Mouse (Mus musculus): Measurements from ENCODE around the gene Als2cr12. TPM values are rescaled to one million over a fixed set of nuclear protein-coding genes. Genes with fewer than 3 reads are reported as not detected.

Gene Als2cr12
- polyA plus RNA-seq, 1 experiment from 2014 or later = not detected

DNA sequence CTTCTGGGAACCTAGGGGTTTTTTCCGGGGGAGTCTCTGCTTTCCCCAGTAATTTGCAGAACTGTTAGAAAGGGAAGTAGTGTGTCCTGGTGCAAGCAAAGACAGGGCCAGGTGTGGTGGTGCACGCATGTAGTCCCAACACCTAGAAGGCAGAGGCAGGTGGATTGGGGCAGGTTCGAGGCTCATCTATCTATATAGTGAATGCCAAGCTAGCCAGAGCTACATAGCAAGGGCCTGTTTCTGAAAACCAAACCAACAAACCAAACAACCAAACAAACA lies 32.7 kb upstream of the Als2cr12 start:
- peaks cover 6% of the 10 kb centered on the region; the same call in 1 of the 2 replicates for H3K36me3 ChIP-seq (replicated peaks; ENCODE audit: control insufficient read depth, insufficient read depth)
- no peak overlapping the region for H3K27ac ChIP-seq
- no peaks in the 10 kb centered on the region for H3K4me1 ChIP-seq (replicated peaks; ENCODE audit: control insufficient read depth, insufficient read depth, low read length)
- no peaks in the 10 kb centered on the region for H3K27me3 ChIP-seq (ENCODE audit: control insufficient read depth, insufficient read depth, low read length)
- H3K9ac ChIP-seq = no peak overlapping the region
- H3K9me3 ChIP-seq (ENCODE audit: control insufficient read depth, low read length) = no peaks in the 10 kb centered on the region
- DNase-seq (ENCODE audit: low spot score) = no peak
- ATAC-seq (ENCODE audit: low FRiP score) = no peak
- 96% methylated on average over 3 of the region's 3 CpGs for WGBS
- no peak overlapping the region for H3K4me2 ChIP-seq (replicated peaks)
- H3K4me3 ChIP-seq (replicated peaks; ENCODE audit: low read length) = no peak overlapping the region

DNA sequence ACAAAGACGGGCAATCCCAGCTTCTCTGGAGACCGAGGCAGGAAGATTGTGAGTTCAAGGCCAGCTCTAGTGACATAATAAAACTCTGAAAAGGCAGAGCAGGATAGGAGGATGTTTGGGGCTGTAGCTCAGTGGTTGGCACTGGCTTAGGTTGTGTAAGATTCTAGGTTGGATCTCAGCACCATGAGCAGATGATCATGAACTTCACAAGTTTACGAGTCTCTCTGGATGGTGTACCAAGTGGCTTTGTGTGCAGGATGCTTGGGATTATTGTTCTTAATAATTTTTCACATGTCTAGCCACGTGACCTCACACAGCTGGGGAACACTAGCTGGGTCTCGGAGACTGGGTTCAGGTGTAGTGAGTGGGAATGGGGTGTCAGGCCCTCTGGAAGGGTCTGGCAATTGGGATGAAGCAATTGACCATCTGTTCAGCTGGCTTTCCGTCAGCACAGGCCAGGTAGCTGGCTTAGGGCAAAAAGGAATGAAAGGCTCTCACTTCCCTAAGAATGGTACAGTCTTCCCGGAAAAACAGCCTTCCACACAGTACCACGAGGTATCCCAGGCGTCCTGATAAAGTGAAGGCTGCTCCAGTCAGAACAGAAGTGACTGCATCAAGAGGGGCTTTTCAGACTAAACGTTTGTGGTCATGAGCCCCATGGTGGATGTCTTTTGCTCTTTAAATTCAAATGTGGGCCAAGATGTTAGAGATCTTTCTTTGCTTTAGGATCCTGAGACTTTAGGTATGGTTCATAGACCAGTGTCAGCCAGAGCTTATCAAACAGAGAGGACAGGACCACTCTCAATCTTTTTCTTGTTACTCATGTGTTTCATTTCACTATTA lies 32.2 kb upstream of the Als2cr12 start:
- Histone ChIP-seq H3K27me3 (ENCODE audit: control insufficient read depth, insufficient read depth, low read length) (no peaks in the 10 kb centered on the region), H3K9me3 (ENCODE audit: control insufficient read depth, low read length) (no peaks in the 10 kb centered on the region), H3K4me2 (replicated peaks) (no peak overlapping the region), H3K4me3 (replicated peaks; ENCODE audit: low read length) (no peak overlapping the region), H3K27ac (no peak overlapping the region), H3K36me3 (replicated peaks; ENCODE audit: control insufficient read depth, insufficient read depth) (peaks cover 6% of the 10 kb centered on the region; the same call in 1 of the 2 replicates), H3K4me1 (replicated peaks; ENCODE audit: control insufficient read depth, insufficient read depth, low read length) (no peaks in the 10 kb centered on the region), H3K9ac (no peak overlapping the region)
- ATAC-seq (ENCODE audit: low FRiP score) (no peak), DNase-seq (ENCODE audit: low spot score) (no peak)
- WGBS = 91% methylated on average over 10 of the region's 10 CpGs

DNA sequence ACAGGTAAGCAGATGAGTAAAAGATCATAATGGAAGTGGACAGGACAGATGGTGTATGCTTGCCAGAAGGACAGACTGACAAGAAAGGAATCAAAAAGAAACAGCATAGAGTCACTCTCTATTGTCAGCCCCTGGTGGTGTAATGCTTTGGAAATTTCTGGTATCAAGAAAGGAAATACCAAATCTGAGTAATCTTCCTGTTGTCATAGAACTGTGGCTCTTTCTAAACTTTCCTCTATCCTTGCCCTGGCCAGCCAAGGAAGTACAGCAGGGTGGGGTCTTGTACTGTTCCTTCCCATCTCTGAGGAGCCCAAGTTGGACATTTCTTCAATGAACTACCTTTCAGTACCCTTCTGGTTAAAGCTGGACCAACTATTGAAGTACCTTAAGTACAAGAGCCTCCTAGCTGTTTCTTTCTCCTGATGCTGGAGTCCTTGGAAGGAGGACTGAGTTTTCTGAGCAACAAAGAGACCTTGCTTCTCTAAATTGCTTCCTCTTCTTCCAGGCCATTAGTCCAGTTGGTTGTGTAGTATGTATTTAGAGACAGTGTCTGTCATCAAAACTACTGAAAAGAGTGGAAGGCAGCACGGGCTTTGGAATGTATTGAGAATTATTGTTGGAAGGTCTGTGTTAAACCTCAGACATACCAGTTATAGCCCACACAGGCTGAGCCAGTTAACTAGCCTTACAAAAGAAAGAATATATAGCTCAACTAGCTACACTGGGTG lies 31.4 kb upstream of the Als2cr12 start:
- Histone ChIP-seq H3K27ac (no peak overlapping the region), H3K27me3 (ENCODE audit: control insufficient read depth, insufficient read depth, low read length) (no peaks in the 10 kb centered on the region), H3K4me1 (replicated peaks; ENCODE audit: control insufficient read depth, insufficient read depth, low read length) (no peaks in the 10 kb centered on the region), H3K9me3 (ENCODE audit: control insufficient read depth, low read length) (no peaks in the 10 kb centered on the region), H3K4me2 (replicated peaks) (no peak overlapping the region), H3K36me3 (replicated peaks; ENCODE audit: control insufficient read depth, insufficient read depth) (peaks cover 6% of the 10 kb centered on the region; the same call in 1 of the 2 replicates), H3K4me3 (replicated peaks; ENCODE audit: low read length) (no peak overlapping the region), H3K9ac (no peak overlapping the region)
- DNase-seq (ENCODE audit: low spot score) (no peak), ATAC-seq (ENCODE audit: low FRiP score) (no peak)
- 100% methylated on average over 1 of the region's 1 CpGs for WGBS

DNA sequence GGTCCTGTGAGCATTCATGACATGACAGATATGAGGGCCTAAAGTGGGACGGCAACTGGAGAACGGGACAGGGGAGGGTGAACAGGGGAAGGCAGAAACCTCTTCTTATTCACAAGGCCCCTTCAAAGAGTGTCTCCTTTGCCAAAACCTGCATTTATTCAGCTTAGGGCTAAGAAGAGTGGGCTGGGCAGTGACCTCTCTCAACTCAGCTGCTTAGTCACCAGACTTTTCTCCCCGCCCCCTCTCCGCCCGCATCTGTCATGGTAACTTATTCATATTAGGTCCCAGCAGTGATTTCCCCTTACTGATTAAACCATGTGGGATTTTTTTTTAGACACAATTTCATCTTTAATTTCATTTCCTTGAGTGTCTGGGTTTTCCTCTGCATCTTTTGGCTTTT lies 30.0 kb upstream of the Als2cr12 start:
- Histone ChIP-seq H3K4me2 (replicated peaks) (no peak overlapping the region), H3K9me3 (ENCODE audit: control insufficient read depth, low read length) (no peaks in the 10 kb centered on the region), H3K36me3 (replicated peaks; ENCODE audit: control insufficient read depth, insufficient read depth) (peaks cover 6% of the 10 kb centered on the region; the same call in 1 of the 2 replicates), H3K27me3 (ENCODE audit: control insufficient read depth, insufficient read depth, low read length) (no peaks in the 10 kb centered on the region), H3K9ac (no peak overlapping the region), H3K27ac (no peak overlapping the region), H3K4me3 (replicated peaks; ENCODE audit: low read length) (no peak overlapping the region), H3K4me1 (replicated peaks; ENCODE audit: control insufficient read depth, insufficient read depth, low read length) (no peaks in the 10 kb centered on the region)
- 81% methylated on average over 5 of the region's 5 CpGs for WGBS
- ATAC-seq (ENCODE audit: low FRiP score) = no peak
- DNase-seq (ENCODE audit: low spot score) = no peak

DNA sequence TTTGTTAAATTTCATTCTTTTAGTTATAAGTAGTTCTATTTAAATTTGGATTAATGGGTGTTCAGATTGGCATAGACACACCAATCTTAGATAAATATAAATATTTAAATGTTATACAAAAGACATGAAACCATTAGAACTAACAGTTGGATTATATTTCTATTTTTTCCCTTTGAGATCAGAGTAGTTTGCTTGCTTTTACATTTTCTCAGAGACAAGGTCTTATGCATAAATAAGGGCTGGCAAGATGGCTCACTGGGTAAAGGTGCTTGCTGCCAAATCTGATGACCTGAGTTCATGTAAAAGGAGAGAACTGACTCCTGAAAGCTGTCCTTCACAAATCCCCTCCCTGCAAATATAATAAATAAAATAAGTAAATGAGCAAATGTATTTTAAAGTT lies 29.3 kb upstream of the Als2cr12 start:
- Histone ChIP-seq H3K27me3 (ENCODE audit: control insufficient read depth, insufficient read depth, low read length) (no peaks in the 10 kb centered on the region), H3K27ac (no peak overlapping the region), H3K9me3 (ENCODE audit: control insufficient read depth, low read length) (no peaks in the 10 kb centered on the region), H3K9ac (no peak overlapping the region), H3K4me2 (replicated peaks) (no peak overlapping the region), H3K4me3 (replicated peaks; ENCODE audit: low read length) (no peak overlapping the region), H3K36me3 (replicated peaks; ENCODE audit: control insufficient read depth, insufficient read depth) (0 out of 2 replicates have a peak, but pooled peaks cover 6% of the 10 kb centered on the region), H3K4me1 (replicated peaks; ENCODE audit: control insufficient read depth, insufficient read depth, low read length) (no peaks in the 10 kb centered on the region)
- DNase-seq (ENCODE audit: low spot score) = no peak
- ATAC-seq (ENCODE audit: low FRiP score) = no peak

DNA sequence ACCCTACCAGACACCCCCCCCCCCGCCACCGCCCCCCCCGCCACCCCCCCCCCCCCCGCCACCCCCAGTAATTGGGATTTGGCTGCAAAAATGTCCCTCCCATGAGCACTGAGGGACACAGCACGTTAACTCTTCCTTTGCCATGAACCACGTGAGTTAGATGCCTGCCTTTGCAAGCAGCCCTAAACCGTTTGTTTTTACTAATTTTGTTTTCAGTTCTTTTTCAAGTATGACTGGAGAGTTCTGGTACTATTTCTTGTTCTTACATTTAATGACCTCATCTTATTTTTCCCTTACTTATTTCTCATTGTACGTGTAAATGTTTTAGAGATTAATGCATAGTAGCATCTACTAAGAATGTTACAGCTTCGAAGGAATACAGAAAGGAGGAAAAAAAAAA lies 28.7 kb upstream of the Als2cr12 start:
- Histone ChIP-seq H3K4me3 (replicated peaks; ENCODE audit: low read length) (no peak overlapping the region), H3K4me2 (replicated peaks) (no peak overlapping the region), H3K36me3 (replicated peaks; ENCODE audit: control insufficient read depth, insufficient read depth) (0 out of 2 replicates have a peak, but pooled peaks cover 6% of the 10 kb centered on the region), H3K9me3 (ENCODE audit: control insufficient read depth, low read length) (no peaks in the 10 kb centered on the region), H3K9ac (no peak overlapping the region), H3K27me3 (ENCODE audit: control insufficient read depth, insufficient read depth, low read length) (no peaks in the 10 kb centered on the region), H3K4me1 (replicated peaks; ENCODE audit: control insufficient read depth, insufficient read depth, low read length) (no peaks in the 10 kb centered on the region), H3K27ac (no peak overlapping the region)
- DNase-seq (ENCODE audit: low spot score) (no peak), ATAC-seq (ENCODE audit: low FRiP score) (no peak)
- 55% methylated on average over 9 of the region's 9 CpGs for WGBS

DNA sequence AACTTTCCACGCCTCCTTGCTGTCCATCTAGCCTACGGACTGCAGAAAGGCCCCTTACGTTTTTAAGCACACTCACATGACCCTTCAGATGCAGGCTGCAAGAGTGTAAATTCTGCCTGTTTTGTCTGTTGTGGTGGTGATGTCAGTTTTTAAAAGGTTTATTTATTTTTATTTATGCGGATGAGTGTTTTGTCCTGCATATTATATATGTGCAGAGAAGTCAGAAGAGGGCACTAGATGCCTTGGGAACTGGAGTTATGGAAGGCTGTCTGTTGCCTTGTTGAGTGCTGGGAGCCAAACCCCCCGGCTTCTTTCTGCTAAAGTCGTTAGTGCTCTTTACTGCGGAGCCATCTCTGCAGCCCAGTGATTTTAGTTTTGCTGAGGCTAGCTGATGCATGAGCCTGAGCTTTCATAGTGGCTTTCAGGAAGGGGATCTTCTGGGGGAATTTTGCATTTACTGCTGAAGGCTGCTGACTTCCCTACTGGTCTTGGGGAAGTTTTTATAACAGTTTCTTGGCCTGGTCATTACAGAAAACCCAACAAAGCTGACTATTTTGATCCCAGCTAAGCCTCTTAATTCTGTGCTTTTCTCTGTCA lies 28.1 kb upstream of the Als2cr12 start:
- Histone ChIP-seq H3K36me3 (replicated peaks; ENCODE audit: control insufficient read depth, insufficient read depth) (0 out of 2 replicates have a peak, but pooled peaks cover 6% of the 10 kb centered on the region), H3K9me3 (ENCODE audit: control insufficient read depth, low read length) (no peaks in the 10 kb centered on the region), H3K27ac (no peak overlapping the region), H3K4me3 (replicated peaks; ENCODE audit: low read length) (no peak overlapping the region), H3K4me1 (replicated peaks; ENCODE audit: control insufficient read depth, insufficient read depth, low read length) (no peaks in the 10 kb centered on the region), H3K9ac (no peak overlapping the region), H3K27me3 (ENCODE audit: control insufficient read depth, insufficient read depth, low read length) (no peaks in the 10 kb centered on the region), H3K4me2 (replicated peaks) (no peak overlapping the region)
- 68% methylated on average over 7 of the region's 7 CpGs for WGBS
- DNase-seq (ENCODE audit: low spot score) (no peak), ATAC-seq (ENCODE audit: low FRiP score) (no peak)

DNA sequence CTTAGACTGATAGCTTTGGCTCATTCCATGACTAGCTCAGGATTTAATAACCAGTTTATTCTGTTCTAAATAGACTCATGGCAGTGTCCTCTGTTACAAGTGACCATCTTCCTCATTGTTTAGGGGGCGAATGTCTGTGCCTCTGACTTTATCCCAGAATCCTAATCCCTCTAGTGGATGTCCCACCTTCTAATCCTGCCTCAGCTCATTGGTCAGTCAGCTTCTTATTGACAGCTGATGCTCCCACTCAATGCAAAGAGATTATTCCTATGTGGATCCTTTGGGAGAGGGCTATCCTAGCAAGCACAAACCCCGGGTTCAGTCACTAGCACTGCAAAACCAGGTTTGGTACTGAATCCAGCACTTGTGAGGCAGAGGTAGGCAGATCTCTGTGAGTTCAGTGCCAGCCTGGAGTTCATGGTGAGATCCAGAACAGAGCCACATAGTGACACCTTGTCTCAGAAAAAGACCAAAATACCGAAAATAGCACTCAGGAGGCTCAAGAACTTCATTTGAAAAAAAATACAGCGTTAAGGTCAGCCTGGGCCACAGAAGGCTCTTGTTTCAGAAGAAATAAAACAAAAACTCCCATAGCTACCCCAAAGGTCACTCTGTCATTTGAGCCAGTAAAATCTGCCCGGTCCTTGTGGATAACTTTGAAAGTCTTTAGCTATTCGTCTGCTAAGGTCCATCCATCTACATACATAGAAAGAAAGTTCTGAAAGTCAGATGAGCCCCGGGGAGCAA lies 27.4 kb upstream of the Als2cr12 start:
- H3K27ac ChIP-seq = no peak overlapping the region
- H3K4me3 ChIP-seq (replicated peaks; ENCODE audit: low read length) = no peak overlapping the region
- 0 out of 2 replicates have a peak, but pooled peaks cover 6% of the 10 kb centered on the region for H3K36me3 ChIP-seq (replicated peaks; ENCODE audit: control insufficient read depth, insufficient read depth)
- 76% methylated on average over 7 of the region's 7 CpGs for WGBS
- H3K4me1 ChIP-seq (replicated peaks; ENCODE audit: control insufficient read depth, insufficient read depth, low read length) = no peaks in the 10 kb centered on the region
- DNase-seq (ENCODE audit: low spot score) (no peak), ATAC-seq (ENCODE audit: low FRiP score) (no peak)
- H3K27me3 ChIP-seq (ENCODE audit: control insufficient read depth, insufficient read depth, low read length) = no peaks in the 10 kb centered on the region
- H3K4me2 ChIP-seq (replicated peaks) = no peak overlapping the region
- no peak overlapping the region for H3K9ac ChIP-seq
- H3K9me3 ChIP-seq (ENCODE audit: control insufficient read depth, low read length) = no peaks in the 10 kb centered on the region

All from hindbrain, embryonic 14.5 days (tissue).